Mouse (Mus musculus) gastrocnemius, postnatal 36 days (tissue): ENCODE data around the gene Tctex1d2. TPM values are rescaled to one million over a fixed set of nuclear protein-coding genes. Genes with fewer than 3 reads are reported as not detected.

ENCODE experiments used
- DNase-seq, 2 experiments: peaks; one replicate each; pipeline ENCODE4 v3.0.0; 2022
- intact Hi-C: fragments of 180-260 bp; cut with DNase I; formaldehyde crosslinking; loops from one replicate; pipeline ENCODE4 v1.15.1; 2025
- total RNA-seq, 2 experiments: library from RNA; stranded (reverse); gene quantifications; 2 replicates each; pipeline ENCODE4 v1.2.3; 2021

The Tctex1d2 gene
- total RNA-seq, 2 experiments from 2014 or later, result 3.3 to 4.8 TPM

- intact Hi-C loops, result loop anchor here (5.0 kb wide), 2 partner anchors 194 to 344 kb away; no protein-coding TSS in a partner anchor
- no peak for DNase-seq
These were observed 42.2 kb downstream of the Tctex1d2 start for GRCm38 (mm10) chr16:32461713-32462112.

GRCm38 (mm10) chr16:32462950-32463349, 43.4 kb downstream of the Tctex1d2 start:
- DNase-seq, result no peak
- intact Hi-C loops, result loop anchor here (5.0 kb wide), 2 partner anchors 196 to 346 kb away; no protein-coding TSS in a partner anchor

GRCm38 (mm10) chr16:32463426-32463825, 43.9 kb downstream of the Tctex1d2 start:
- DNase-seq, result no peak
- intact Hi-C loops, result loop anchor here (5.0 kb wide), 2 partner anchors 196 to 346 kb away; no protein-coding TSS in a partner anchor

GRCm38 (mm10) chr16:32464908-32465307, 45.4 kb downstream of the Tctex1d2 start:
- DNase-seq, result no peak
- intact Hi-C loops, result loop anchor here (5.0 kb wide), 2 partner anchors 198 to 348 kb away; no protein-coding TSS in a partner anchor

GRCm38 (mm10) chr16:32468488-32468887, 49.0 kb downstream of the Tctex1d2 start:
- intact Hi-C loops, result no loop called here
- DNase-seq, result no peak

GRCm38 (mm10) chr16:32469404-32470105, 50.1 kb downstream of the Tctex1d2 start:
- intact Hi-C loops, result no loop called here
- no peak for DNase-seq

GRCm38 (mm10) chr16:32472276-32473015, 52.9 kb downstream of the Tctex1d2 start:
- no peak for DNase-seq
- intact Hi-C loops, result no loop called here

GRCm38 (mm10) chr16:32477315-32477714, 57.8 kb downstream of the Tctex1d2 start:
- intact Hi-C loops, result no loop called here
- DNase-seq, result no peak

Other genes with a start within 250 kb of the Tctex1d2 start
- gene Bex6, start 239.9 kb upstream of the Tctex1d2 start, total RNA-seq, result not detected
- gene Fbxo45, start 172.5 kb upstream of the Tctex1d2 start, total RNA-seq, result 10 to 100 TPM; 14.0 to 14.9 TPM
- 1 to 10 TPM; 4.4 to 5.8 TPM for gene Wdr53, start 172.5 kb upstream of the Tctex1d2 start, total RNA-seq
- gene Smco1, start 148.2 kb upstream of the Tctex1d2 start, total RNA-seq, result 10 to 100 TPM; 69.4 to 72.8 TPM
- gene Rnf168, start 142.2 kb upstream of the Tctex1d2 start, total RNA-seq, result 1 to 10 TPM; 7.8 to 9.6 TPM
- 10 to 100 TPM; 15.0 to 15.8 TPM for gene Ubxn7, start 87.4 kb upstream of the Tctex1d2 start, total RNA-seq
- not detected for gene Tm4sf19, start 19.2 kb upstream of the Tctex1d2 start, total RNA-seq
- 100 to 1,000 TPM; 105 to 121 TPM for gene Pcyt1a, start 11.2 kb downstream of the Tctex1d2 start, total RNA-seq
- gene Slc51a, start 68.2 kb downstream of the Tctex1d2 start, total RNA-seq, result not detected
- gene Zdhhc19, start 76.6 kb downstream of the Tctex1d2 start, total RNA-seq, result not detected
- 100 to 1,000 TPM; 157 to 180 TPM for gene Tfrc, start 189.2 kb downstream of the Tctex1d2 start, total RNA-seq
- gene Tnk2, start 224.2 kb downstream of the Tctex1d2 start, total RNA-seq, result 10 to 100 TPM; 40.0 to 44.8 TPM